14 mouse cellular contexts compared by ENCODE assay signal in the genomic region with DNA sequence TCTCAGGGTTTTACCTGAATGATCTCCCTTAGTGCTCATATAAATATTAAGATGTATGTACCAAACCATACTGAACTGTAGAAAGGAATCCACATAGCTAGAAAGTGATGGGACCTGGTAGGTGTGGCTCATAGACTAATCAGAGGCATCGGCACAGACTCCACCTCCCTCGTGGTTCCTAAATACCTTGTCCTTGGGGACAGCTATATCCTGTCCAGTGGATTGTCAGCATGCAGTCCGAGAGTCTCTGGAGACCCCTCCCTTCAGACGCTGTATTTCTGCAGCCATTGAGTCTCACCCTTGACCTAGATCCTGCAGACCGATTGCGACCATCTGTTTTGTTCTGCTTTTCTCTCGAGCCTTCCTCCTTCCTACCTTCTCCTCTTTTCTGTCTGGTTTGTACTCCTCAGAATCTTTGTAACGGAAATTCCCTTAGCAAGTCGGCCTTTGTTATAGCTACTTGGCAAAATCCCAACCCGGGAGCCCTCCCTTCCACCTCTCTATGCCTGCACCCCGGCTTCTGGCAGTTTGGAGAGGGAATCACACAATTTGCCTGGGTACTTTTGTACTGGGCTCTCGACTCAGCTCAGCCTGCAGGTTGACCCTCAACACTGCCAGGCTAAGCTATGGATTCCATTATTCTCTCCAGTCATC. TPM values are rescaled to one million over a fixed set of nuclear protein-coding genes. Genes with fewer than 3 reads are reported as not detected.
DNase-seq lines count a peak whose midpoint lies in the region; ATAC-seq lines count a peak whose summit lies in the region.
"Had no signal": no experiment of that assay in that cellular context is flagged by ENCODE, and none has a peak within 500 bp of the region (broad histone marks: within the 10 kb centered on the region; RNA-seq: fewer than 3 reads in every experiment).

No protein-coding gene starts in this region.

- no peak for DNase-seq in neural tube, embryonic 10.5 days (ENCODE audit: extremely low spot score, low spot score)
- DNase-seq in heart, postnatal 14 days: peak; percentile 32 to 46
- DNase-seq in adrenal gland, adult 8-10 months: no peak
- DNase-seq in urinary bladder, postnatal 36 days (ENCODE audit: low spot score in 2 of 2): no peak
- DNase-seq: cerebellum, adult 11 months; thymus, postnatal 4 days had no signal

- no peaks in the 10 kb centered on the region for H3K9me3 ChIP-seq in hindbrain, embryonic 12.5 days (replicated peaks)
- no peaks in the 10 kb centered on the region for H3K9me3 ChIP-seq in hindbrain, embryonic 13.5 days
- no peaks in the 10 kb centered on the region for H3K9me3 ChIP-seq in neural tube, embryonic 13.5 days
- no peaks in the 10 kb centered on the region for H3K9me3 ChIP-seq in stomach, embryonic 16.5 days (replicated peaks; ENCODE audit: control insufficient read depth, low read length)
- H3K9me3 ChIP-seq: neural tube, embryonic 12.5 days had no signal

- WGBS in hindbrain, embryonic 12.5 days: 53% methylated on average over 12 of the region's 12 CpGs
- 36% methylated on average over 12 of the region's 12 CpGs for WGBS in hindbrain, embryonic 13.5 days
- 41% methylated on average over 12 of the region's 12 CpGs for WGBS in neural tube, embryonic 13.5 days
- 34% methylated on average over 12 of the region's 12 CpGs for WGBS in stomach, embryonic 16.5 days

- H3K9ac ChIP-seq in hindbrain, embryonic 12.5 days: no peak overlapping the region
- H3K9ac ChIP-seq in hindbrain, embryonic 13.5 days: no peak overlapping the region
- no peak overlapping the region for H3K9ac ChIP-seq in neural tube, embryonic 13.5 days
- no peak overlapping the region for H3K9ac ChIP-seq in stomach, embryonic 16.5 days (ENCODE audit: low read length)
- H3K9ac ChIP-seq: neural tube, embryonic 12.5 days had no signal

- H3K4me3 ChIP-seq in hindbrain, embryonic 12.5 days: no peak overlapping the region
- no peak overlapping the region for H3K4me3 ChIP-seq in hindbrain, embryonic 13.5 days
- no peak overlapping the region for H3K4me3 ChIP-seq in neural tube, embryonic 13.5 days
- H3K4me3 ChIP-seq in stomach, embryonic 16.5 days (replicated peaks; ENCODE audit: low read length): no peak overlapping the region
- H3K4me3 ChIP-seq: erythroblast, embryonic 14.5 days; neural tube, embryonic 12.5 days had no signal

- no peak overlapping the region for H3K27ac ChIP-seq in hindbrain, embryonic 12.5 days
- no peak overlapping the region for H3K27ac ChIP-seq in hindbrain, embryonic 13.5 days
- H3K27ac ChIP-seq in neural tube, embryonic 13.5 days (replicated peaks): peak overlapping the region; percentile 42; the same call in 1 of the 2 replicates
- H3K27ac ChIP-seq in stomach, embryonic 16.5 days (ENCODE audit: low read length): 0 out of 2 replicates have a peak overlapping the region, but pooled peaks have one; percentile 25
- H3K27ac ChIP-seq: neural tube, embryonic 12.5 days had no signal

- H3K4me2 ChIP-seq in hindbrain, embryonic 12.5 days (replicated peaks): 0 out of 2 replicates have a peak overlapping the region, but pooled peaks have one; percentile 1
- H3K4me2 ChIP-seq in hindbrain, embryonic 13.5 days: no peak overlapping the region
- H3K4me2 ChIP-seq in neural tube, embryonic 13.5 days: no peak overlapping the region
- H3K4me2 ChIP-seq in stomach, embryonic 16.5 days (ENCODE audit: low read depth, low read length): no peak overlapping the region
- H3K4me2 ChIP-seq: neural tube, embryonic 12.5 days had no signal

- H3K27me3 ChIP-seq in hindbrain, embryonic 12.5 days: no peaks in the 10 kb centered on the region
- H3K27me3 ChIP-seq in hindbrain, embryonic 13.5 days: no peaks in the 10 kb centered on the region
- no peaks in the 10 kb centered on the region for H3K27me3 ChIP-seq in neural tube, embryonic 13.5 days
- H3K27me3 ChIP-seq in stomach, embryonic 16.5 days (ENCODE audit: control insufficient read depth, insufficient read depth, low read length): no peaks in the 10 kb centered on the region
- H3K27me3 ChIP-seq: neural tube, embryonic 12.5 days had no signal

- no peak for ATAC-seq in hindbrain, embryonic 12.5 days (ENCODE audit: low FRiP score)
- ATAC-seq in hindbrain, embryonic 13.5 days (ENCODE audit: low FRiP score): no peak
- ATAC-seq in neural tube, embryonic 13.5 days (ENCODE audit: low read depth): no peak
- no peak for ATAC-seq in stomach, embryonic 16.5 days (ENCODE audit: insufficient read depth, low FRiP score)
- ATAC-seq: activated CD4-positive, CD25-positive, alpha-beta regulatory T cell, adult 4 months; lung, postnatal 0 days had no signal

- peaks cover 26% of the 10 kb centered on the region for H3K4me1 ChIP-seq in hindbrain, embryonic 12.5 days
- peaks cover 24% of the 10 kb centered on the region for H3K4me1 ChIP-seq in hindbrain, embryonic 13.5 days (replicated peaks)
- peaks cover 30% of the 10 kb centered on the region for H3K4me1 ChIP-seq in neural tube, embryonic 13.5 days (replicated peaks)
- H3K4me1 ChIP-seq in stomach, embryonic 16.5 days (ENCODE audit: control insufficient read depth, insufficient read depth, low read length): peaks cover 35% of the 10 kb centered on the region

- intact Hi-C loops in heart, postnatal 14 days (cut with DNase I): loop anchor here (5.0 kb wide), 2 partner anchors 49 to 71 kb away; a partner anchor contains a TSS

- H3K36me3 ChIP-seq in hindbrain, embryonic 12.5 days: no peaks in the 10 kb centered on the region
- no peaks in the 10 kb centered on the region for H3K36me3 ChIP-seq in hindbrain, embryonic 13.5 days
- H3K36me3 ChIP-seq in neural tube, embryonic 13.5 days: no peaks in the 10 kb centered on the region
- H3K36me3 ChIP-seq in stomach, embryonic 16.5 days (ENCODE audit: control insufficient read depth, insufficient read depth, low read length): no peaks in the 10 kb centered on the region
- H3K36me3 ChIP-seq: neural tube, embryonic 12.5 days had no signal

RNA-seq across cellular contexts. Expression of a gene that starts 50.7 kb away (rescaled TPM):
- polyA plus RNA-seq in hindbrain, embryonic 12.5 days (2016; fragmentation: Nextera tagmentation; extraction: Ambion mirVana): 26.3 and 30.5 TPM in 2 replicates
- 17.9 and 18.0 TPM in 2 replicates for polyA plus RNA-seq in hindbrain, embryonic 13.5 days (2015; fragmentation: Nextera tagmentation; extraction: Ambion mirVana)
- 14.6 and 14.8 TPM in 2 replicates for polyA plus RNA-seq in neural tube, embryonic 13.5 days (2015; fragmentation: Nextera tagmentation; extraction: Ambion mirVana)
- total RNA-seq in heart, postnatal 14 days (2021): 10 to 100 TPM; 16.5 to 19.7 TPM
- polyA plus RNA-seq in stomach, embryonic 16.5 days (2015; fragmentation: Nextera tagmentation; extraction: Ambion mirVana): 14.1 and 14.3 TPM in 2 replicates
- 10 to 100 TPM; 10.2 to 43.3 (median 41.6) TPM for total RNA-seq in adrenal gland, adult 8-10 months (2022)

Comparison
In these comparisons a context has a peak if more than half of its experiments do, and no peak if none do; other contexts are left out.
1. H3K27ac ChIP-seq: peak in neural tube, embryonic 13.5 days (single experiment) and stomach, embryonic 16.5 days (single experiment); none in hindbrain, embryonic 12.5 days (single experiment) and hindbrain, embryonic 13.5 days (single experiment).
2. DNase-seq: peak in heart, postnatal 14 days (2 of 2); none in neural tube, embryonic 10.5 days (single experiment), adrenal gland, adult 8-10 months (single experiment) and urinary bladder, postnatal 36 days (0 of 2).